Mouse (Mus musculus): ENCODE results near the gene Acaca.

The Acaca gene

GRCm38 (mm10) chr11:84128943-84129798 is at the start of gene Acaca, which contains the start of gene Tada2a:
Gene Acaca, plus strand, starts transcription at chr11:84129672.
Gene Tada2a, minus strand, starts transcription at chr11:84129600.
- no peak for TF ChIP-seq GATA4 (IDR thresholded peaks at IDR 0.05; ENCODE audit: insufficient replicate concordance, low read length)

- TF ChIP-seq GATA4 (IDR thresholded peaks at IDR 0.05; ENCODE audit: insufficient replicate concordance, low read length) = no peak
Observed at GRCm38 (mm10) chr11:84079887-84080286, 49.6 kb upstream of the Acaca start.

GRCm38 (mm10) chr11:84080327-84080726 is 49.1 kb upstream of the Acaca start:
- no peak for TF ChIP-seq GATA4 (IDR thresholded peaks at IDR 0.05; ENCODE audit: insufficient replicate concordance, low read length)

- TF ChIP-seq GATA4 (IDR thresholded peaks at IDR 0.05; ENCODE audit: insufficient replicate concordance, low read length) = no peak
Observed at GRCm38 (mm10) chr11:84081901-84082300, 47.6 kb upstream of the Acaca start.

GRCm38 (mm10) chr11:84090572-84090971 is 38.9 kb upstream of the Acaca start:
- TF ChIP-seq GATA4 (IDR thresholded peaks at IDR 0.05; ENCODE audit: insufficient replicate concordance, low read length) = no peak

- no peak for TF ChIP-seq GATA4 (IDR thresholded peaks at IDR 0.05; ENCODE audit: insufficient replicate concordance, low read length)
Observed at GRCm38 (mm10) chr11:84095084-84095483, 34.4 kb upstream of the Acaca start.

- no peak for TF ChIP-seq GATA4 (IDR thresholded peaks at IDR 0.05; ENCODE audit: insufficient replicate concordance, low read length)
Observed at GRCm38 (mm10) chr11:84097251-84097998, 32.0 kb upstream of the Acaca start.

GRCm38 (mm10) chr11:84101182-84101581 is 28.3 kb upstream of the Acaca start:
- TF ChIP-seq GATA4 (IDR thresholded peaks at IDR 0.05; ENCODE audit: insufficient replicate concordance, low read length) = no peak

- no peak for TF ChIP-seq GATA4 (IDR thresholded peaks at IDR 0.05; ENCODE audit: insufficient replicate concordance, low read length)
Observed at GRCm38 (mm10) chr11:84104036-84104435, 25.4 kb upstream of the Acaca start.

GRCm38 (mm10) chr11:84107137-84107536 is 22.3 kb upstream of the Acaca start:
- TF ChIP-seq GATA4 (IDR thresholded peaks at IDR 0.05; ENCODE audit: insufficient replicate concordance, low read length) = no peak

GRCm38 (mm10) chr11:84113623-84114022 is 15.8 kb upstream of the Acaca start:
- TF ChIP-seq GATA4 (IDR thresholded peaks at IDR 0.05; ENCODE audit: insufficient replicate concordance, low read length) = no peak

- TF ChIP-seq GATA4 (IDR thresholded peaks at IDR 0.05; ENCODE audit: insufficient replicate concordance, low read length) = no peak
Observed at GRCm38 (mm10) chr11:84115646-84116045, 13.8 kb upstream of the Acaca start.

GRCm38 (mm10) chr11:84116221-84116620 is 13.3 kb upstream of the Acaca start:
- no peak for TF ChIP-seq GATA4 (IDR thresholded peaks at IDR 0.05; ENCODE audit: insufficient replicate concordance, low read length)

- TF ChIP-seq GATA4 (IDR thresholded peaks at IDR 0.05; ENCODE audit: insufficient replicate concordance, low read length) = no peak
Observed at GRCm38 (mm10) chr11:84117431-84117830, 12.0 kb upstream of the Acaca start.

- TF ChIP-seq GATA4 (IDR thresholded peaks at IDR 0.05; ENCODE audit: insufficient replicate concordance, low read length) = no peak
Observed at GRCm38 (mm10) chr11:84121051-84121956, 8.2 kb upstream of the Acaca start.

Measured in liver, adult (tissue).